ENCODE assay signal across 14 mouse cellular contexts in the genomic region with DNA sequence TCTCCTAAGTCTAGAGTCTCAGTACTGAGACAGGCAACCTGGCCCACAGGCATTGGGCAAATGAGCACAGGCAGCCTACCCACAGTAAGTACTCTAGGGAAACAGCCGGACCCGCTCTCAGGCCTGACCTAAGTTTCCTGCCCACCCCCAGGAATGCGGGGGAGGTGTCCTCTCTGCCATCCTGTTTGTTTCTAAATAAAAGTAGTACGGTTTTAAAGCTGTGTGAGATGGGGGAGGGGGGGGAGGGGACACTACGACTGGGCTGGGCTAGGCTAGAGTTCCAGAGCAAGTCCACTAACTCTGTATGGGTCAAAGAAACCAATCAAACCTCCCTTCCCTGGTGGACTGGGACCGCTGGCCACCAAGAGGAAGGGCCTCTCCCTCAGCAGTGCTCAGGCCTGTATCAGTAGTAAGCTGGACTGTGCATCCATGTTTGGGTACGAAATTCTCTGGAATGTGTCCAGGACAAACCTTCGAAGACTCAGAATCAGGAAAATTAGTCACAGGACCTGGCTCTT. TPM values are rescaled to one million over a fixed set of nuclear protein-coding genes. Genes with fewer than 3 reads are reported as not detected.
DNase-seq lines count a peak whose midpoint lies in the region; ATAC-seq and TF ChIP-seq lines count a peak whose summit lies in the region.
"Had no signal": no experiment of that assay in that cellular context is flagged by ENCODE, and none has a peak within 500 bp of the region (broad histone marks: within the 10 kb centered on the region; RNA-seq: fewer than 3 reads in every experiment).

No protein-coding gene starts in this region.

- no peaks in the 10 kb centered on the region for H3K4me1 ChIP-seq in liver, embryonic 14.5 days (replicated peaks; ENCODE audit: control insufficient read depth in 2 of 2, insufficient read depth in 2 of 2, low read length in 1 of 2)
- peaks cover 2% of the 10 kb centered on the region; the same call in 1 of the 2 replicates for H3K4me1 ChIP-seq in forebrain, embryonic 16.5 days (replicated peaks; ENCODE audit: control insufficient read depth, insufficient read depth, low read length)
- H3K4me1 ChIP-seq: neural tube, embryonic 12.5 days had no signal

- WGBS in liver, embryonic 14.5 days (ENCODE audit: insufficient replicate concordance) = 48% methylated on average over 8 of the region's 8 CpGs
- 80% methylated on average over 8 of the region's 8 CpGs for WGBS in forebrain, embryonic 16.5 days

- no peaks in the 10 kb centered on the region for H3K9me3 ChIP-seq in liver, embryonic 14.5 days (ENCODE audit: control insufficient read depth, low read length)
- no peaks in the 10 kb centered on the region for H3K9me3 ChIP-seq in forebrain, embryonic 16.5 days (ENCODE audit: control insufficient read depth, low read length)
- H3K9me3 ChIP-seq: neural tube, embryonic 12.5 days had no signal

- peak overlapping the region; percentile 3; the same call in 1 of the 2 replicates for H3K4me3 ChIP-seq in gastrocnemius, adult 2 months
- H3K4me3 ChIP-seq in liver, embryonic 14.5 days (ENCODE audit: insufficient read depth in 1 of 2, low read depth in 2 of 2, low read length in 2 of 2) = no peak overlapping the region
- no peak overlapping the region for H3K4me3 ChIP-seq in forebrain, embryonic 16.5 days (replicated peaks; ENCODE audit: low read length)
- H3K4me3 ChIP-seq: layer of hippocampus, adult 2 months; neural tube, embryonic 12.5 days had no signal

- peak; percentile 49 for DNase-seq in gastrocnemius, adult 2 months
- DNase-seq in gastrocnemius, adult 18-20 months (ENCODE audit: low spot score) = no peak
- peak; percentile 29 for DNase-seq in ZHBTc4 (ENCODE audit: low read depth, low spot score)
- peak; percentile 64 for DNase-seq in heart, postnatal 4 days
- DNase-seq in liver, embryonic 14.5 days (ENCODE audit: low read depth in 3 of 3, low spot score in 3 of 3) = no peak
- DNase-seq in B cell, adult 2 months = no peak
- no peak for DNase-seq in ovary, postnatal 14 days (ENCODE audit: low spot score)
- DNase-seq: thymus, postnatal 14 days had no signal

- no peaks in the 10 kb centered on the region for H3K27me3 ChIP-seq in liver, embryonic 14.5 days (ENCODE audit: control insufficient read depth, insufficient read depth, low read length)
- no peaks in the 10 kb centered on the region for H3K27me3 ChIP-seq in forebrain, embryonic 16.5 days (replicated peaks; ENCODE audit: control insufficient read depth, insufficient read depth, low read length)
- H3K27me3 ChIP-seq: neural tube, embryonic 12.5 days had no signal

- TF ChIP-seq EP300 in liver, embryonic 14.5 days (IDR thresholded peaks at IDR 0.05; ENCODE audit: low read depth) = no peak

- intact Hi-C loops in gastrocnemius, adult 2 months (cut with DNase I) = no loop called here

- H3K4me2 ChIP-seq in liver, embryonic 14.5 days (ENCODE audit: low read depth) = no peak overlapping the region
- no peak overlapping the region for H3K4me2 ChIP-seq in forebrain, embryonic 16.5 days (ENCODE audit: low read length)
- H3K4me2 ChIP-seq: neural tube, embryonic 12.5 days had no signal

- TF ChIP-seq CTCF in gastrocnemius, adult 2 months (IDR thresholded peaks at IDR 0.05) = no peak
- TF ChIP-seq CTCF in liver, embryonic 14.5 days (IDR thresholded peaks at IDR 0.05; ENCODE audit: low read depth) = no peak

- H3K27ac ChIP-seq in gastrocnemius, adult 2 months = peak overlapping the region; percentile 84
- no peak overlapping the region for H3K27ac ChIP-seq in liver, embryonic 14.5 days
- no peak overlapping the region for H3K27ac ChIP-seq in forebrain, embryonic 16.5 days (ENCODE audit: low read length)
- H3K27ac ChIP-seq: layer of hippocampus, adult 2 months; macrophage; neural tube, embryonic 12.5 days had no signal

- no peaks in the 10 kb centered on the region; the same call in none of the 2 replicates for H3K36me3 ChIP-seq in liver, embryonic 14.5 days (replicated peaks; ENCODE audit: control insufficient read depth, insufficient read depth, low read depth)
- peaks cover 3% of the 10 kb centered on the region; the same call in 1 of the 2 replicates for H3K36me3 ChIP-seq in forebrain, embryonic 16.5 days (ENCODE audit: control insufficient read depth, insufficient read depth)

- peak; percentile 38; the same call in 1 of the 2 replicates for ATAC-seq in liver, embryonic 14.5 days (ENCODE audit: insufficient read depth)
- ATAC-seq in forebrain, embryonic 16.5 days = no peak

- no peak overlapping the region for H3K9ac ChIP-seq in liver, embryonic 14.5 days (replicated peaks)
- H3K9ac ChIP-seq in forebrain, embryonic 16.5 days (replicated peaks; ENCODE audit: low read depth, low read length) = no peak overlapping the region
- H3K9ac ChIP-seq: neural tube, embryonic 12.5 days had no signal

RNA-seq across cellular contexts. Expression of gene E030018B13Rik, which starts 29.6 kb away (rescaled TPM):
- total RNA-seq in gastrocnemius, adult 2 months (2021) = under 1 TPM in 1 of 2 experiments, not detected in 1; 0.22 TPM
- total RNA-seq in gastrocnemius, adult 18-20 months (2021) = not detected
- total RNA-seq in heart, postnatal 4 days (2021) = not detected
- not detected in 2 replicates for polyA plus RNA-seq in liver, embryonic 14.5 days (2012; rRNA removed)
- not detected in 2 replicates for polyA plus RNA-seq in liver, embryonic 14.5 days (2014; fragmentation: Nextera tagmentation; extraction: Ambion mirVana)
- 0.35 TPM in 1 of 2 replicates, not detected in the other for polyA plus RNA-seq in forebrain, embryonic 16.5 days (2015; fragmentation: Nextera tagmentation; extraction: Ambion mirVana)
- total RNA-seq: adrenal gland, postnatal 4 days; layer of hippocampus, adult 2 months had no signal
- polyA plus RNA-seq: macrophage; small intestine, adult 2 months had no signal

RNA-seq across cellular contexts. Expression of gene Klf13, which starts 51.6 kb away (rescaled TPM):
- total RNA-seq in gastrocnemius, adult 2 months (2021) = 10 to 100 TPM; 56.6 to 59.6 TPM
- 10 to 100 TPM; 33.3 to 55.3 TPM for total RNA-seq in gastrocnemius, adult 18-20 months (2021)
- 10 to 100 TPM; 52.1 to 53.2 TPM for total RNA-seq in heart, postnatal 4 days (2021)
- 3.2 and 3.4 TPM in 2 replicates for polyA plus RNA-seq in liver, embryonic 14.5 days (2012; rRNA removed)
- 12.8 and 15.8 TPM in 2 replicates for polyA plus RNA-seq in liver, embryonic 14.5 days (2014; fragmentation: Nextera tagmentation; extraction: Ambion mirVana)
- polyA plus RNA-seq in forebrain, embryonic 16.5 days (2015; fragmentation: Nextera tagmentation; extraction: Ambion mirVana) = 31.1 and 33.7 TPM in 2 replicates

Comparison
In these comparisons a context has a peak if more than half of its experiments do, and no peak if none do; other contexts are left out.
1. DNase-seq: peak in gastrocnemius, adult 2 months (single experiment), ZHBTc4 (single experiment) and heart, postnatal 4 days (single experiment); none in gastrocnemius, adult 18-20 months (single experiment), liver, embryonic 14.5 days (0 of 3), B cell, adult 2 months (0 of 2) and ovary, postnatal 14 days (single experiment).